ENCODE assay signal across 8 mouse cellular contexts in genomic region chr7:24907211-24907748, GRCm38 (mm10). TPM values are rescaled to one million over a fixed set of nuclear protein-coding genes. Genes with fewer than 3 reads are reported as not detected.
DNase-seq lines count a peak whose midpoint lies in the region; ATAC-seq and TF ChIP-seq lines count a peak whose summit lies in the region.

No protein-coding gene starts in this region.

- peaks cover 33% of the 10 kb centered on the region for H3K4me1 ChIP-seq in hindbrain, embryonic 12.5 days
- no peaks in the 10 kb centered on the region; the same call in 1 of the 2 replicates for H3K4me1 ChIP-seq in hindbrain, embryonic 11.5 days (replicated peaks; ENCODE audit: control insufficient read depth, insufficient read depth, low read length)
- peaks cover 28% of the 10 kb centered on the region for H3K4me1 ChIP-seq in limb, embryonic 14.5 days (ENCODE audit: control insufficient read depth, insufficient read depth, low read length)

- DNase-seq in hindbrain, embryonic 11.5 days (ENCODE audit: low spot score) = no peak
- peak; percentile 62 for DNase-seq in limb, embryonic 14.5 days (ENCODE audit: low spot score)
- DNase-seq in spleen, adult 12 weeks (ENCODE audit: low spot score) = peak; percentile 32
- no peak for DNase-seq in cerebellum, adult 8-10 months
- no peak for DNase-seq in layer of hippocampus, adult 9-11 months
- DNase-seq in Muller cell, postnatal 12 days (ENCODE audit: inconsistent ontology term) = no peak

- H3K4me2 ChIP-seq in hindbrain, embryonic 12.5 days (replicated peaks) = peak overlapping the region; percentile 17; the same call in 1 of the 2 replicates
- no peak overlapping the region for H3K4me2 ChIP-seq in hindbrain, embryonic 11.5 days (replicated peaks; ENCODE audit: low read depth, low read length)
- peak overlapping the region; percentile 42 for H3K4me2 ChIP-seq in limb, embryonic 14.5 days (replicated peaks; ENCODE audit: low read depth, low read length, severe bottlenecking)

- WGBS in hindbrain, embryonic 12.5 days = 32% methylated on average over 13 of the region's 13 CpGs
- 22% methylated on average over 13 of the region's 13 CpGs for WGBS in hindbrain, embryonic 11.5 days
- 14% methylated on average over 11 of the region's 13 CpGs for WGBS in limb, embryonic 14.5 days

- no peak for ATAC-seq in hindbrain, embryonic 12.5 days (ENCODE audit: low FRiP score)
- no peak for ATAC-seq in hindbrain, embryonic 11.5 days (ENCODE audit: low FRiP score)
- peak; percentile 73 for ATAC-seq in activated CD4-positive, CD25-positive, alpha-beta regulatory T cell, adult 4 months
- ATAC-seq in limb, embryonic 14.5 days (ENCODE audit: low FRiP score, low read depth) = peak; percentile 8; the same call in 1 of the 2 replicates

- H3K4me3 ChIP-seq in hindbrain, embryonic 12.5 days = no peak overlapping the region
- no peak overlapping the region for H3K4me3 ChIP-seq in hindbrain, embryonic 11.5 days (ENCODE audit: low read depth, low read length)
- peak overlapping the region; percentile 24 for H3K4me3 ChIP-seq in limb, embryonic 14.5 days (replicated peaks; ENCODE audit: low read length)

- TF ChIP-seq POLR2A in limb, embryonic 14.5 days (IDR thresholded peaks at IDR 0.05; ENCODE audit: borderline replicate concordance, extremely low read depth, insufficient read depth, insufficient read length) = no peak

- H3K9me3 ChIP-seq in hindbrain, embryonic 12.5 days (replicated peaks) = no peaks in the 10 kb centered on the region
- H3K9me3 ChIP-seq in hindbrain, embryonic 11.5 days (ENCODE audit: control insufficient read depth, low read length) = no peaks in the 10 kb centered on the region
- no peaks in the 10 kb centered on the region for H3K9me3 ChIP-seq in limb, embryonic 14.5 days (ENCODE audit: control insufficient read depth, low read length)

- peak overlapping the region; percentile 10; the same call in 1 of the 2 replicates for H3K9ac ChIP-seq in hindbrain, embryonic 12.5 days
- no peak overlapping the region for H3K9ac ChIP-seq in hindbrain, embryonic 11.5 days (ENCODE audit: low read depth, low read length)
- peak overlapping the region; percentile 17 for H3K9ac ChIP-seq in limb, embryonic 14.5 days (ENCODE audit: low read depth, low read length, severe bottlenecking)

- H3K27ac ChIP-seq in hindbrain, embryonic 12.5 days = no peak overlapping the region
- H3K27ac ChIP-seq in hindbrain, embryonic 11.5 days (ENCODE audit: low read depth, low read length) = no peak overlapping the region
- H3K27ac ChIP-seq in limb, embryonic 14.5 days (replicated peaks; ENCODE audit: low read depth, low read length) = peak overlapping the region; percentile 79

- H3K27me3 ChIP-seq in hindbrain, embryonic 12.5 days = no peaks in the 10 kb centered on the region
- H3K27me3 ChIP-seq in hindbrain, embryonic 11.5 days (ENCODE audit: control insufficient read depth, insufficient read depth, low read length) = no peaks in the 10 kb centered on the region
- no peaks in the 10 kb centered on the region for H3K27me3 ChIP-seq in limb, embryonic 14.5 days (ENCODE audit: control insufficient read depth, insufficient read depth, low read length)

- H3K36me3 ChIP-seq in hindbrain, embryonic 12.5 days = peaks cover 33% of the 10 kb centered on the region
- no peaks in the 10 kb centered on the region for H3K36me3 ChIP-seq in hindbrain, embryonic 11.5 days (ENCODE audit: control insufficient read depth, insufficient read depth, low read length)
- H3K36me3 ChIP-seq in limb, embryonic 14.5 days (ENCODE audit: control insufficient read depth, insufficient read depth, low read length) = peaks cover 45% of the 10 kb centered on the region

RNA-seq across cellular contexts. Expression of gene Arhgef1, which starts 4.6 kb away (rescaled TPM):
- 91.2 and 91.8 TPM in 2 replicates for polyA plus RNA-seq in hindbrain, embryonic 12.5 days (2016; fragmentation: Nextera tagmentation; extraction: Ambion mirVana)
- 43.0 and 46.4 TPM in 2 replicates for polyA plus RNA-seq in hindbrain, embryonic 11.5 days (2014; fragmentation: Nextera tagmentation; extraction: Ambion mirVana)
- 100 to 1,000 TPM; 164 to 173 TPM for polyA plus RNA-seq in activated CD4-positive, CD25-positive, alpha-beta regulatory T cell, adult 4 months (2017; shearing (Covaris generic))
- 256 and 337 TPM in 2 replicates for polyA plus RNA-seq in limb, embryonic 14.5 days (2012; rRNA removed)
- polyA plus RNA-seq in limb, embryonic 14.5 days (2014; fragmentation: Nextera tagmentation; extraction: Ambion mirVana) = 109 and 116 TPM in 2 replicates

RNA-seq across cellular contexts. Expression of gene Cd79a, which starts 10.1 kb away (rescaled TPM):
- 0.23 and 0.36 TPM in 2 replicates for polyA plus RNA-seq in hindbrain, embryonic 12.5 days (2016; fragmentation: Nextera tagmentation; extraction: Ambion mirVana)
- 0.39 TPM in 1 of 2 replicates, not detected in the other for polyA plus RNA-seq in hindbrain, embryonic 11.5 days (2014; fragmentation: Nextera tagmentation; extraction: Ambion mirVana)
- polyA plus RNA-seq in activated CD4-positive, CD25-positive, alpha-beta regulatory T cell, adult 4 months (2017; shearing (Covaris generic)) = 10 to 100 TPM in 1 of 2 experiments, 1 to 10 TPM in 1; 1.7 to 22.3 TPM
- 0.84 and 1.4 TPM in 2 replicates for polyA plus RNA-seq in limb, embryonic 14.5 days (2012; rRNA removed)
- polyA plus RNA-seq in limb, embryonic 14.5 days (2014; fragmentation: Nextera tagmentation; extraction: Ambion mirVana) = 0.26 and 0.37 TPM in 2 replicates

RNA-seq across cellular contexts. Expression of gene Rps19, which starts 23.1 kb away (rescaled TPM):
- 1,212 and 1,459 TPM in 2 replicates for polyA plus RNA-seq in hindbrain, embryonic 12.5 days (2016; fragmentation: Nextera tagmentation; extraction: Ambion mirVana)
- 1,792 and 1,821 TPM in 2 replicates for polyA plus RNA-seq in hindbrain, embryonic 11.5 days (2014; fragmentation: Nextera tagmentation; extraction: Ambion mirVana)
- polyA plus RNA-seq in activated CD4-positive, CD25-positive, alpha-beta regulatory T cell, adult 4 months (2017; shearing (Covaris generic)) = over 10,000 TPM; 11,194 to 11,919 TPM
- 1,054 and 1,323 TPM in 2 replicates for polyA plus RNA-seq in limb, embryonic 14.5 days (2012; rRNA removed)
- 3,510 and 3,666 TPM in 2 replicates for polyA plus RNA-seq in limb, embryonic 14.5 days (2014; fragmentation: Nextera tagmentation; extraction: Ambion mirVana)

RNA-seq across cellular contexts. Expression of gene Gm4881, which starts 37.0 kb away (rescaled TPM):
- 9.4 and 13.8 TPM in 2 replicates for polyA plus RNA-seq in hindbrain, embryonic 12.5 days (2016; fragmentation: Nextera tagmentation; extraction: Ambion mirVana)
- polyA plus RNA-seq in hindbrain, embryonic 11.5 days (2014; fragmentation: Nextera tagmentation; extraction: Ambion mirVana) = 4.7 and 6.1 TPM in 2 replicates
- polyA plus RNA-seq in activated CD4-positive, CD25-positive, alpha-beta regulatory T cell, adult 4 months (2017; shearing (Covaris generic)) = not detected
- polyA plus RNA-seq in limb, embryonic 14.5 days (2012; rRNA removed) = 0.06 and 0.09 TPM in 2 replicates
- not detected in 2 replicates for polyA plus RNA-seq in limb, embryonic 14.5 days (2014; fragmentation: Nextera tagmentation; extraction: Ambion mirVana)

RNA-seq across cellular contexts. Expression of gene Dmrtc2, which starts 37.4 kb away (rescaled TPM):
- 0.27 TPM in 1 of 2 replicates, not detected in the other for polyA plus RNA-seq in hindbrain, embryonic 12.5 days (2016; fragmentation: Nextera tagmentation; extraction: Ambion mirVana)
- polyA plus RNA-seq in hindbrain, embryonic 11.5 days (2014; fragmentation: Nextera tagmentation; extraction: Ambion mirVana) = 0.14 TPM in 1 of 2 replicates, not detected in the other
- polyA plus RNA-seq in activated CD4-positive, CD25-positive, alpha-beta regulatory T cell, adult 4 months (2017; shearing (Covaris generic)) = not detected
- 0.04 TPM in 1 of 2 replicates, not detected in the other for polyA plus RNA-seq in limb, embryonic 14.5 days (2012; rRNA removed)
- 0.19 TPM in 1 of 2 replicates, not detected in the other for polyA plus RNA-seq in limb, embryonic 14.5 days (2014; fragmentation: Nextera tagmentation; extraction: Ambion mirVana)

Comparison
In these comparisons a context has a peak if more than half of its experiments do, and no peak if none do; other contexts are left out.
1. ATAC-seq: peak in activated CD4-positive, CD25-positive, alpha-beta regulatory T cell, adult 4 months (single experiment) and limb, embryonic 14.5 days (single experiment); none in hindbrain, embryonic 12.5 days (single experiment) and hindbrain, embryonic 11.5 days (single experiment).
2. DNase-seq: peak in limb, embryonic 14.5 days (single experiment) and spleen, adult 12 weeks (single experiment); none in hindbrain, embryonic 11.5 days (single experiment), cerebellum, adult 8-10 months (single experiment), layer of hippocampus, adult 9-11 months (single experiment) and Muller cell, postnatal 12 days (single experiment).